Mouse (Mus musculus) liver, embryonic 13.5 days (tissue): ENCODE results near the gene Ptprq. TPM values are rescaled to one million over a fixed set of nuclear protein-coding genes. Genes with fewer than 3 reads are reported as not detected.

ENCODE experiments used
- ATAC-seq: fragments of 200-750 bp; cut with Nextera tagmentation; 2 replicates; pipeline ENCODE4 v1.8.0; 2017; ENCODE audit warnings: low read depth, mild to moderate bottlenecking, moderate number of reproducible peaks, moderate library complexity
- DNase-seq: peaks from one replicate; pipeline ENCODE4 v3.0.0; 2022
- H3K27ac ChIP-seq: fragments of 300-500 bp; sonication (generic); 2 replicates; pipeline ENCODE4 v1.5.1; 2015; ENCODE audit warnings: moderate library complexity, mild to moderate bottlenecking, inconsistent platforms
- H3K27me3 ChIP-seq: fragments of 300-500 bp; sonication (generic); 2 replicates; pipeline ENCODE4 v1.6.1; 2015; ENCODE audit warnings: mild to moderate bottlenecking, inconsistent platforms
- H3K36me3 ChIP-seq: fragments of 300-500 bp; sonication (generic); 2 replicates; pipeline ENCODE4 v1.6.1; 2015; ENCODE audit warnings: mild to moderate bottlenecking, inconsistent platforms
- H3K4me1 ChIP-seq: fragments of 300-500 bp; sonication (generic); replicated peaks from 2 replicates; pipeline ENCODE4 v1.6.1; 2015; ENCODE audit warnings: inconsistent platforms
- H3K4me2 ChIP-seq: fragments of 300-500 bp; sonication (generic); 2 replicates; pipeline ENCODE4 v1.6.1; 2015; ENCODE audit warnings: inconsistent platforms, mild to moderate bottlenecking, moderate library complexity
- H3K4me3 ChIP-seq: fragments of 300-500 bp; sonication (generic); replicated peaks from 2 replicates; pipeline ENCODE4 v1.5.1; 2015; ENCODE audit warnings: mild to moderate bottlenecking, inconsistent platforms
- H3K9ac ChIP-seq: fragments of 300-500 bp; sonication (generic); 2 replicates; pipeline ENCODE4 v1.6.1; 2015; ENCODE audit warnings: mild to moderate bottlenecking, inconsistent platforms
- H3K9me3 ChIP-seq: fragments of 300-500 bp; sonication (generic); replicated peaks from 2 replicates; pipeline ENCODE4 v1.6.1; 2016; ENCODE audit warnings: inconsistent platforms
- WGBS: fragments of 180-500 bp; shearing (Covaris S2); methylation state at CpG from one replicate; pipeline ENCODE4 v1.1.7; 2015; ENCODE audit not compliant: insufficient replicate concordance; 5-methylcytosine and 5-hydroxymethylcytosine counted together
- microRNA-seq: library from miRNA; unstranded; fragments of <30 nt; microRNA quantifications from one replicate; pipeline ENCODE4, GENCODE M21; 2016
- polyA plus RNA-seq: library from polyadenylated mRNA; unstranded; fragments of >200 nt; fragmentation: Nextera tagmentation; extraction: Ambion mirVana; gene quantifications from 2 replicates; pipeline ENCODE4 v1.2.1, GENCODE M21; 2015

Ptprq gene
- polyA plus RNA-seq, 1 experiment from 2014 or later: not detected

- H3K9me3 ChIP-seq: no peaks in the 10 kb centered on the region
- no peak overlapping the region for H3K27ac ChIP-seq
- DNase-seq (no peak), ATAC-seq (no peak)
- H3K9ac ChIP-seq: no peak overlapping the region
- no peaks in the 10 kb centered on the region for H3K27me3 ChIP-seq
- H3K4me3 ChIP-seq: no peak overlapping the region
- H3K4me1 ChIP-seq: no peaks in the 10 kb centered on the region
- WGBS: 57% methylated on average over 12 of the region's 12 CpGs
- H3K4me2 ChIP-seq: no peak overlapping the region
- no peaks in the 10 kb centered on the region for H3K36me3 ChIP-seq
These were observed 233.1 kb downstream of the Ptprq start for GRCm38 (mm10) chr10:107486770-107487169.

GRCm38 (mm10) chr10:107485870-107486269 lies 234.0 kb downstream of the Ptprq start, which contains the start of gene Myf5:
TSS of gene Myf5 (minus strand) at chr10:107486134.
- Histone ChIP-seq H3K4me3 (no peak within 1 kb of the TSS), H3K9ac (no peak within 1 kb of the TSS), H3K27me3 (no peaks in the 10 kb centered on the region), H3K4me2 (no peak within 1 kb of the TSS), H3K27ac (no peak within 1 kb of the TSS), H3K9me3 (no peaks in the 10 kb centered on the region), H3K4me1 (no peaks in the 10 kb centered on the region), H3K36me3 (no peaks in the 10 kb centered on the region)
- ATAC-seq (no peak), DNase-seq (no peak)
- WGBS: 58% methylated on average over 8 of the region's 8 CpGs

- no peaks in the 10 kb centered on the region for H3K4me1 ChIP-seq
- H3K27me3 ChIP-seq: no peaks in the 10 kb centered on the region
- H3K4me3 ChIP-seq: no peak overlapping the region
- no peaks in the 10 kb centered on the region for H3K9me3 ChIP-seq
- no peak overlapping the region for H3K4me2 ChIP-seq
- no peak overlapping the region for H3K9ac ChIP-seq
- DNase-seq (no peak), ATAC-seq (no peak)
- no peak overlapping the region for H3K27ac ChIP-seq
- H3K36me3 ChIP-seq: no peaks in the 10 kb centered on the region
- WGBS: 55% methylated on average over 10 of the region's 10 CpGs
These were observed 235.8 kb downstream of the Ptprq start for GRCm38 (mm10) chr10:107484050-107484449.

DNA sequence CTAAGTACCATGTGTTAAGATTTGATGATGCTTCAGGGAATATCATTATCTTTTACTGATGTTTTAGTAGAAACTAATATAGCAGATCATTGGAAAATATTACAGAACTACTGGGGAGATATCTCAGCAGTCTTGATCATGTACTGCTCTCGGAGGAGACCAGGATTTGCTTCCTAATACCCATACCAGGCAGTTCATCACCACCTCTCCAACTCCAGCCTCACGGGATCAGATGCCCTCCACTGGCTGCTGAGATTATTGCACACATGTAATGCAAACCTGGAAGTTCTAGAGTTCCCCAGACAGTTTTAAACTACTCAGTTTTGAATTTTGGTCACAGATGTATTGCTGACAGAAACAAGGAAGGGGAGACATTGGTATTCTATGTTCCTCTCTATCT lies 246.4 kb downstream of the Ptprq start:
- Histone ChIP-seq H3K9me3 (no peaks in the 10 kb centered on the region), H3K27me3 (no peaks in the 10 kb centered on the region), H3K4me3 (no peak overlapping the region), H3K9ac (no peak overlapping the region), H3K4me1 (no peaks in the 10 kb centered on the region), H3K4me2 (no peak overlapping the region), H3K36me3 (no peaks in the 10 kb centered on the region), H3K27ac (no peak overlapping the region)
- WGBS: 37% methylated on average over 2 of the region's 2 CpGs
- DNase-seq (no peak), ATAC-seq (no peak)

- no peak for ATAC-seq
These were observed 248.1 kb downstream of the Ptprq start for GRCm38 (mm10) chr10:107471712-107472111.

DNA sequence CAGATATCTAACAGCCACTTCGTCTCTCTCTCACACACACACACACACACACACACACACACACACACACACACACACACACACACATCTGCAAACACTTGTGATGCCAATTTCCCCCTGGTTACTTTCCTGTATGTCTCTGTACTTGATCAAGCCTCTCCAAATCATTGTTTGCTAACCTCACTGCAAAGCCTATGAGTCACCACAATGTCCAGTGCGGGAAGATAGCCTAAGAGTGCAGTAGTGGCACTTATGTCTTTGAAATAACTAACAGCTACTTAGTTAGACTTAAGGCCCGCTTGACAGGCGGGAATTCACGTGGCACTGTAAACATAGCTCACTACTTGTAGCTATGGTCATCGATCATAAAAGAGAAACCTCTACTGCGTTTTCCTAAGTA lies 252.0 kb downstream of the Ptprq start:
- no peak overlapping the region for H3K4me3 ChIP-seq
- H3K4me2 ChIP-seq: no peak overlapping the region
- H3K27ac ChIP-seq: no peak overlapping the region
- no peak overlapping the region for H3K9ac ChIP-seq
- 66% methylated on average over 7 of the region's 7 CpGs for WGBS
- no peaks in the 10 kb centered on the region for H3K36me3 ChIP-seq
- no peaks in the 10 kb centered on the region for H3K27me3 ChIP-seq
- H3K4me1 ChIP-seq: no peaks in the 10 kb centered on the region
- no peak for DNase-seq
- no peaks in the 10 kb centered on the region for H3K9me3 ChIP-seq
- ATAC-seq: no peak

More at GRCm38 (mm10) chr10:107471712-107472111, 248.1 kb downstream of the Ptprq start:
- Histone ChIP-seq H3K36me3 (no peaks in the 10 kb centered on the region), H3K9me3 (no peaks in the 10 kb centered on the region), H3K4me2 (no peak overlapping the region), H3K27ac (no peak overlapping the region), H3K4me1 (no peaks in the 10 kb centered on the region), H3K4me3 (no peak overlapping the region), H3K9ac (no peak overlapping the region), H3K27me3 (no peaks in the 10 kb centered on the region)
- DNase-seq: no peak
- 68% methylated on average over 5 of the region's 5 CpGs for WGBS

Small RNAs within 50 kb of the gene (microRNA-seq; reads per million reads assigned to microRNA genes)
- not detected for gene Gm44403

Other genes with a start within 250 kb of the Ptprq start
- 0.31 and 0.35 TPM in 2 replicates for gene Myf5, start 233.9 kb downstream of the Ptprq start, polyA plus RNA-seq
- 0.21 TPM in 1 of 2 replicates, not detected in the other for gene Myf6, start 225.3 kb downstream of the Ptprq start, polyA plus RNA-seq
- 0.01 and 0.02 TPM in 2 replicates for gene Otogl, start 192.1 kb upstream of the Ptprq start, polyA plus RNA-seq